Mouse (Mus musculus): ENCODE data around the gene Kpna3. TPM values are rescaled to one million over a fixed set of nuclear protein-coding genes. Genes with fewer than 3 reads are reported as not detected.
"Not testable (repeated sequence)": the region's sequence is repeated elsewhere in the genome, so short reads cannot be mapped to it uniquely, and the experiment has no call there.

Kpna3 gene
- total RNA-seq, 2 experiments from 2014 or later = 86.5 to 91.3 TPM

DNA sequence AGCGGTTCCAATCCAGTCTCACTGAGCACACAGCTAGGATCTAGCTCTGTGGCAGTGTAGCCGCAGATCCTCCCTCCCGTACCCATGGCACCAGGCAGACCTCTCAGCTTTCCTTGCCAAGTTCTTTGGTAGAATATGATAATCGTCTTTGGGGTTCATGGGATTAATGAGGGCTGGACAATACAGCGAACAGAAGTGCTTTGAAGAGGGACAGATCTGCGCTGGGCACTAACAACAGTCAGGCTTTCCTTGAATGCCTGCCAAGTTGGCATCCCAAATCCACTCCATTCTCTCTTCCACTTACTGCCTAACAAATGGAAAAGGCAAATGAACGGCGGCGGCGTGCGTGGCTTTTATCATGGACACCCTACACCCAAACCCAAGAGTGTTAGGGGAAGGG is 109.1 kb downstream of the Kpna3 start:
- intact Hi-C loops (cut with DNase I) = no loop called here
- DNase-seq (ENCODE audit: extremely low spot score in 1 of 2, low spot score in 2 of 2) = peak; percentile 60 to 62

DNA sequence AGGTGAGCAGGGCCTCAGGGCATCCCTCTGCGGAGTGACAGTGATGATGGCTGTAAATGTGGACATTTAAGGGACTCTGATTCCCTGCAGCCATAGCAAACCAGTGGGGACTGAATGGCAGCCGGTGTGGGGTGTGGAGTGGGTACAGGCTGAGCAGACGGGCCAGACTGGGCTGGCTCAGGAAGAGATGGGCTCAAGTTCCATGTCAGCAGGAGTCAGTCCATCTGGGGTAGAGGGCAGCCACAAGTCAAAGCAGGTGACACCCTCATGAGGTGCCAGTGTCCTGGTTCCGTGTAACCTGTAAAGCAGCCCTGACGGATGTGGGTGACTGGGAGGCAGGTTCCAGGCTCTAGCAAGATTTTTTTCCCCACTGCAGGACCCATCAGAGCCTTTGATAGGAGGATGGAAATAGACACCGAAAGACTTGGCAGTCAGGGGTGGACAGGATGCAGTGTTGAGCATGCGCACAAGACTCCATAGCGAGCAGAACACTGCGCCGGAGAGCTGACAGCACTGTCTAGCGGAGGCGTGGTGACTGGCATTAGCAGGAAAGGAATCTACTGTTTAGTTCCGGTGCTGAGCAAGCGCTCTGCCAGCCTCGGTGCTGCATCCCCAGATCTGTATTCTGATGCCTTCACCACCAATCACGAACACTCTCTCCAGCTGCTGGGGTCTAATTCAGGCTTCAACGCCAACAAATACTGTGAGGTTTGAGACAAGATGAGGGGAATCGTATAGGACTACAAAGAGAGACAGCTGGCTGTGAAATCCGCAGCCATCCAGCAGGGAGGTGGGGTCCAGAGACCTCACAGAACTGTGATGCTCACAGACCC is 111.8 kb downstream of the Kpna3 start:
- intact Hi-C loops (cut with DNase I) = no loop called here
- DNase-seq (ENCODE audit: extremely low spot score in 1 of 2, low spot score in 2 of 2) = peak; percentile 88 to 90

DNA sequence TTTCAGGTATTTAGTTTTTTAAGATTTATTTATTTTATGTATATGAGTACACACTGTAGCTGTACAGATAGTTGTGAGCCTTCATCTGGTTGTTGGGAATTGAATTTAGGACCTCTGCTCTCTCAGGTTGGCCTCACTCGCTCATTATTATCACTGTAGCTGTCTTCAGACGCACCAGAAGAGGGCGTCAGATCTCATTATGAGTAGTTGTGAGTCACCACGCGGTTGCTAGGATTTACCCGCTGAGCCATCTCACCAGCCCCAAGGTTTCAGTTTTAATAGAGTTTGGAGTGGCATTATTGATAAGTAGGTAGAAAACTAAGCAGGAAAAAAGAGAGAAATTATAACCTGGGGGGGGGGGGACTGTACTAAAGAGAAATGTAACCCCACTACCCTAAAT is 112.7 kb downstream of the Kpna3 start:
- DNase-seq (ENCODE audit: extremely low spot score in 1 of 2, low spot score in 2 of 2); intact Hi-C loops (cut with DNase I): not testable (repeated sequence)

DNA sequence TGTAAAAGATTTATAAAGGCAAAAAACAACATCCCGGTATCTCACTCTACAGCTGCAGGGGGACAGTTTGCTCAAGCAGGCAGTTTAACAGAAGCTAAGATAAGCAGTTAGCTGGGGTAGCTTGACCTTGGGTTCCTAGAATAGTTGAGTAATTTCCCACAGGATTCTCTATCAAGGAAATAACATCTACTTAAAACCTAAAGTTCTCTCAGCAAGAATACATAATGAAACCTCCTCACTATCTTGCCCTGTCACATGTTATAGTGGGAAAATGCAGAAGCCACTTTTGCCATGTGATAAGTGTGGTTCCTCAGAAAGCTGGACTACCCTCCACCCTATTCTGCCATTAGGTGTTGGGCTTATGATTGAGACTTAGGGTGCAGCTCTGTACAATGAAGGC is 116.9 kb downstream of the Kpna3 start:
- no peak for DNase-seq (ENCODE audit: extremely low spot score in 1 of 2, low spot score in 2 of 2)

DNA sequence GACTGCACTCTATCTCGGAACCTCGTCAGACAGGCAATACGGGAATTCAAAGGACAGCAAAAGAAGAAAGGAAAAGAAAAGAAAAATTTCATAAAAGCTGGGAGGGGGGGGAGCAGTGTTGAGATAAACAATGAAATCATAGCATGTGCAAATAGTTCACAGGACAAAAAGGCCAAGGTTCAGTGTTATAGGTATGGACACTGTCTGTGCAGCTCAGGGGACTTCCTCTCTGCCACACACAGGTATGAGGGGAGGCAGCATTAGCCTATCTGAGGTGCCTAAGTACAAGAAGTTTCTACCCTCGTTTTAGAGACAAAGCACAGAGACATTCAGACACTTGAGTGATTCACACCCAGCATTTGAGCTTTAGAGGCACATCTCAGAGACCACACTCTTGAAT is 118.5 kb downstream of the Kpna3 start:
- no peak for DNase-seq (ENCODE audit: extremely low spot score in 1 of 2, low spot score in 2 of 2)
- intact Hi-C loops (cut with DNase I) = no loop called here

More for the DNA sequence above, 116.9 kb downstream of the Kpna3 start:
- intact Hi-C loops (cut with DNase I) = no loop called here

DNA sequence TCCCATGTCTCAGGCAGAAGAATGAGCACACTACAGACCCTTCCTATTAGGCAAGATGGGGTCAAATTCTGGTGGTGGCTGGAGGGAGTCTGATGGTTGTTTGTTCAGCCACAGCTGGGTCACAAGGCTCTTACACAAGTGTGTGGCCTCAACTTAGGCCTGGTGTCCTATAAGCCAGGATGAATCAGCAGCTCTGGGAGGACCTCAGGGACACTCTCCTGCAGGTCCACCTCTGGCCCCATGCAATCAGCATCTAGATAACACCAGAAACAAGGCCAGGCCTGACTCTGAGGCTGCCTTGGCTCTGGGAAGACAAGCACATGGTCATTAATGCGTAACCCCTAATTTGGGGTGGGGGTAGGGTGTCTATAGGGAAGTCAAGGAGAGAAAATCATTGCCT is 118.9 kb downstream of the Kpna3 start:
- no peak for DNase-seq (ENCODE audit: extremely low spot score in 1 of 2, low spot score in 2 of 2)
- intact Hi-C loops (cut with DNase I) = no loop called here

DNA sequence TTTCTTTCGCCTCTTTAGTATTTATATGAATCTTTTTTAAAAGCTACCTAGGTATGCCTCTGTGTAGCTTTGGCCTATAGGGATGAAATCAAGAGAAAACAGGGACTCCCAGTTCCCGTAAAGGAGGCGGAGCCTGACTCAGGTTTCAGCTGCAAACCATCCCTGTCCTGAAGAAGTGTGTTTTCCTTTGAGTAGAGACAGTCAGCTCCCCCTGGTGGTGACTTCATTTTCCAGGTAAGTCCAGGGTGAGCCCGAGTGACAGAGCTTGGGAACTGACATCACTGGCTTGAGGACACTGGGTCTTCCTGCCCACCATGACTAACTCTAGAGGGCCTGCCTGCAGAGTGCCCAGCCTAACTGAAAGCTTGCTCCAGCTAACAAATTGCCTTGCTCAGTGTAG is 122.8 kb downstream of the Kpna3 start:
- intact Hi-C loops (cut with DNase I) = no loop called here
- peak; percentile 40 to 57 for DNase-seq (ENCODE audit: extremely low spot score in 1 of 2, low spot score in 2 of 2)

Other genes starting within 250 kb of the Kpna3 start
- gene Sgcg, start 181.4 kb downstream of the Kpna3 start, total RNA-seq (2021) = under 1 TPM in 1 of 2 experiments, not detected in 1; 0.17 TPM
- under 1 TPM; 0.24 to 0.67 TPM for gene Arl11, start 130.1 kb downstream of the Kpna3 start, total RNA-seq (2021)
- gene Ebpl, start 79.4 kb downstream of the Kpna3 start, total RNA-seq (2021) = 1 to 10 TPM; 5.4 to 6.4 TPM
- gene Spryd7, start 117.0 kb upstream of the Kpna3 start, total RNA-seq (2021) = 10 to 100 TPM; 44.6 to 48.5 TPM
- gene Trim13, start 158.4 kb upstream of the Kpna3 start, total RNA-seq (2021) = 10 to 100 TPM; 14.9 to 15.2 TPM
- gene Kcnrg, start 167.6 kb upstream of the Kpna3 start, total RNA-seq (2021) = 1 to 10 TPM; 1.2 to 1.5 TPM

Data from left cerebral cortex, postnatal 10 days (tissue).